Mouse (Mus musculus): ENCODE results near the gene Ints1.
A peak's percentile ranks its signal among the peaks of the same experiment; 100 is the strongest.

Gene Ints1

DNA sequence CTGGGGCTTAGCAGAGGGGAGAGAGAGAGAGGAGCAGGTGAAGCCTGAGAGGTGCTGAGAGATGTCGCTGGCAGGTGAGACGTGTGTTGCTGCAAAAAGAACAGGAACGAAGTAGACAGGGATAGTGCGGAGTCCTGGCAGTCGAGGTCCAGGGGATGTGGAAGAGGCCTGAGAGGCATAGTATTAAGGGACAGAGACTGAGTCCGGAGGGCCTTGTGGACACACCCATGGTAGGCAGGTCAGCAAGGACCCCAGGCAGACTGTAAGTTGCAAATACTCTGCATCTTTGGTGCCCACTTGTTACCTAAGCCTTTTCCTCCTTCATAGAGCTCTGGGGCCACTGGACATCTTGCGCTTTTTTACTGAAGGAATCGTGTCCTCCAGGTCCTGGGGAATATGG is 25.8 kb upstream of the Ints1 start:
- DNase-seq (ENCODE audit: low spot score in 2 of 2) = no peak

DNA sequence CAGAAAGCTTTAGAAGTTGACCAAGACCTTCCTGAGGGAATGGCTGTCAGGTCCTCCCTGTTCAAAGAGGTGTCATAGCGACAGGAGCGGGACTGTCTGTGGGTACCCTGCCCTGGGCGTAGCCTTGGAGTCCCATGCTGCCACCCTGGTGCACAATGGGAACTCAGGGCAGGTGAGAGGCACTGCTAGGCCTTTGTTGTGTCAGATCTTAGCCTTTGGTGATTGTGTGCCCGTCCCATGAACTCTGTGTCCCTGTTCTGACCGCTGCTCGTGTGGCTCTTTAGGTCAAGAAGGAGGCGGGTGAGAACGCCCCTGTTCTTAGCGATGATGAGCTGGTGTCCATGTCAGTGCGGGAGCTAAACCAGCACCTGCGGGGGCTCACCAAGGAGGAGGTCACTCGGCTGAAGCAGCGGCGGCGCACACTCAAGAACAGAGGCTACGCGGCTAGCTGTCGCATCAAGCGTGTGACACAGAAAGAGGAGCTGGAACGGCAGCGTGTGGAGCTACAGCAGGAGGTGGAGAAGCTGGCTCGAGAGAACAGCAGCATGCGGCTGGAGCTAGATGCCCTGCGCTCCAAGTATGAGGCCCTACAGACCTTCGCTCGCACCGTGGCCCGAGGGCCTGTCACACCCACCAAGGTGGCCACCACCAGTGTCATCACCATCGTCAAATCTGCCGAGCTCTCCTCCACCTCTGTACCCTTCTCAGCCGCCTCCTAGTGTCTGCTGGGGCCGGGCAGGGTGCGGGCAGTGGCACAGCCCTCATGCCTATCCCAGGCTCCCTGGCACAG is 24.5 kb upstream of the Ints1 start:
- DNase-seq (ENCODE audit: low spot score in 2 of 2) = no peak

DNA sequence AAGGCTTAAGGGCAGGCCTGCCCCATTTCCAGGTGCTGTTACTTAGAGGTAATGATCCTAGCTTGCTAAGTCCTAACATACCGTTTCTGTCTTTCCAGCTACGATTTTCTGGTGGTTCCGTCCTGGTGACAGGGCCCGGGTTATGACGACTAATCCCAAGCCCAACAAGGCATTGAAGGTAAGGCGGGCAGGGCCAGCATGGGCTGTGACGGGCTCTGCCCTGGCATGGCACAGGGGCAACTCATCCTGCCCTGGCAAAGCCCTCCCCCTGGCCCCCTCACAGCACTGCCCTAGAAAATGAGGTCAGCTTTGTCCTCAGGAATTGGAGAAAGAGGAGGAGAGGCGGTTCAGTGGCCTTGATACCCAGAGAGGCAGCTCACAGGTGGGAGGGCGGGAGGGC is 23.6 kb upstream of the Ints1 start:
- DNase-seq (ENCODE audit: low spot score in 2 of 2) = no peak

DNA sequence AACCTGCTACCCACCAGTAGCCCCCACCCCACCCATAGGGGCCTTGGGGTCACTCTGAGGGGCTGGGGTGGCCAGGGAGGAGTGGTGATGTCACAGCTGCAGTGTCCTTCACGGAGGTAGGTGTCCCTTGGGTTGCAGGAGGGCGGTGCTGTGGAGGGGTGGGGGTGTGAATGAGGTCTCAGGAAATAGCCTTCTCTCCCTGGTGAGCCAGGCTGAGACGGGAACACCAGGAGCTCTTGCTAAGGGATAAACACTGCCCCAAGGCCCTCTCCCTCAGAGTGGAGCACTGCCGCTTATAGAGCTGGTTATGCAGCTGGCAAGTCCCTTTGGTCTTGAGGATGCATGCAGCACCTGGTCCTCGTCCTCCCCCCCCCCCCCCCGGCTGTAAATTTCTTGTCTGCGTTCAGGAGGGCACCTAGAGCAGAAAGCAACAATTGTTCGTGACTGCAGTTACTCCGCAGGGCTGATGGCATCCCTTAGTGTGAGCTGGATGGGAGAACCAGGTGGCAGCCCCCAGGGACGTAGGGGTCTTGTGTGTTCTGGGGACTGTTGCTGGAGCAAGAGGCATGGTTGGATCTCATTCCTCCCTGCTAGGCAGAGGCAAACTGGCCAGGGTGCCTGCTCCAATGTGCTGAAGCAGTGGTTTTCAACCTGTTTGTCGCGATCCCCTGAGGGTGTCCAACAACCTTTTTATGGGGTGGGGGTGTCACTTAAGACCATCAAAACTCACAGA is 22.9 kb upstream of the Ints1 start:
- DNase-seq (ENCODE audit: low spot score in 2 of 2) = no peak

DNA sequence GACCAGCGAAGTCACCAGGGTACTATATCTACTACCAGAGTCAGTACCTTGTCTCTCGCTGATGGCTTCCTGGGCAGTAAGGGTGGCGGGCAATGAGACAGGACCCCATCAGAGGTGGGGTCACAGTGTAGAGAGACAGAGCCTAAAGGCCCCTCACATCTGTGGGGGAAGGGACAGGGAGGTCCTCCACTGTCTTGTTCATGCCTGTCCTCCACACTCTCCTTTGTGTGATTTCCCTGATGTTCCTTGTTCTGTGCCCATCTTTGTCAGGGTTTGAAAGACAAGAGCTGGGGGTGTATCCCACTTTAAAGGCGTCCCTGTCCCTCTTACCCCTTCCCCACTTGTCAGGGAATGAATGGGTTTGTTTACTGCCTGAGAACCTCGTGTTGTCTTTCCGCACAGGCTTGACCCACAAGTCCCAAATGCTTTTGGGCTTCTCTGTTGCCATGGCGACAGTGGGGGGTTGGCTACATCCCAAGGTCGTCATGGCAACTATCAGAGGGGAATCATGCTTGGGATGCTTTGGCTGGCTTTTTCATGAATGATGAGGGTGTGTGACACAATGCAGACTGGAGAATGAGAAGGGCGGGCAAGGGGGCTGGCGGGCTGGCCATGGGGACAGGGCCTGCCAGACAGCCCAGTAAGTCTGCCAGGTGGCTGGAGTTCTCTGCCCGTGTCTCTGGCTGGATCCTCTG is 22.1 kb upstream of the Ints1 start:
- peak; percentile 82 to 83 for DNase-seq (ENCODE audit: low spot score in 2 of 2)

DNA sequence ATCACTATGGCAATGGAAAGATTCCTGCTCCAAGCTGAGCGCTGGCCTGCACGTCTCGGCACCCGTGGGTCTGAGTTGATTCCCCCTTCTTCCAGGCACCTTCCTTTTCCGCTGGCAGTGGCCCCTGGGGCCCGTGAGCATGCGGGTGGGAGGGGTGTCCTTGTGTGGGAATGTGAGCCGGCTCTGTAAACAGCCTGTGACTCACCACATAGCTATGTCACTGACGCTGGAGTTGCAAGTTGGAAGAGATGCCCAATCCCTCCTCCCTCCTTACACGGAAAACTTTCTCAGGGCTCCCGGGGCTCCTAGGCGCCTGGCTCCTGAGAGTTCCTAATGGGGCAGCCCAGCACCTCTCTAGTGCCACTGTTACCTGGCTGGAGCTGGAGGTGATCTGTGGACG is 21.4 kb upstream of the Ints1 start:
- DNase-seq (ENCODE audit: low spot score in 2 of 2) = peak; percentile 70 to 80

DNA sequence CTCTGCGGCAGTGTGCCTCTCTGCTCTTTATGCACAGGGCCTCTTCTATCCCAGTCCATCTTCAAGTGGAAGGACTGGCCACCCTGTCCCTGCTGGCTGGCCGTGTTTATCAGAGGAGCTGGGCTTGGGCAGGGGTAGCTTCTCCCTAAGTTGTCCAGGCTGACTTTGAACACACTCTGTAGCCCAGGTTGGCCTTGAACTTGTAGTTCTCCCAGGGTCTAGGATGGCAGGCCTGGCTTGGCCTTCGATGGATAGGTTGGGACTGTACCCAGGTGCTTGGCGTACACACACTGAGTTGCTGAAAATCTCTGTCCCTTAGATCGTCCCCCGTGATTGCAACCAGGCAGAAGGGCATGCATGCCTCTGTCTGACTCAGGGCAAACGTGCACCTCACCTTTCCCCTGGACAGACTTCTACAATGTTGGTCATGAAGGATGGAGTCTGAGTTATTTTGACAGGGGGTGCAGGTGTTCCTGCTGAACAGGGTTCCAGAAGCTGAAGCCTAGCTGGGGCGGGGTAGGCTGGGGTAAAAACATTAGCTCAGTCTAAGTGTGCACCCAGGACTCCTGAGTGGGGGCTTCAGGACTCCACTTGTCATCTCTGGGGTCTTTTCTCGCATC is 20.6 kb upstream of the Ints1 start:
- no peak for DNase-seq (ENCODE audit: low spot score in 2 of 2)

DNA sequence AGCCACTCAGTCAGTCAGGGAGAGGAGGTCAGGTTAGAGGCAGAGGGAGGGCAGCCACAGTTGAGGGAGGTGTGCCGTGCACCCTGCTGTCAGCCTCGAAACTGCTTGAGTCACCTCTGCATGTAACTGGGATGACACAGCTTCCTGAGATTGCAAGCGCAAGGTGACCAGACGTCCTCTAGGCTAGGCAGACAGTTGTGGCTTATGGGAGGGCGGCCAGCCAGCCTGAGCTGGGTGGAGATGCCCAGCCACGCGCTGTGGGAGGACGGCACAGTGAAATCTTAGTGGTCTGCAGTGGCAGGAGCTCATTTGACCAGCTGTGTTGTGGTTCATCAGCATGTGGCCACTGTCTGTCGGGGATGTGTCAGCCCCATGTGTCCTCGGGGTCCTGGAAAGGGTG is 19.5 kb upstream of the Ints1 start:
- DNase-seq (ENCODE audit: low spot score in 2 of 2) = no peak

DNA sequence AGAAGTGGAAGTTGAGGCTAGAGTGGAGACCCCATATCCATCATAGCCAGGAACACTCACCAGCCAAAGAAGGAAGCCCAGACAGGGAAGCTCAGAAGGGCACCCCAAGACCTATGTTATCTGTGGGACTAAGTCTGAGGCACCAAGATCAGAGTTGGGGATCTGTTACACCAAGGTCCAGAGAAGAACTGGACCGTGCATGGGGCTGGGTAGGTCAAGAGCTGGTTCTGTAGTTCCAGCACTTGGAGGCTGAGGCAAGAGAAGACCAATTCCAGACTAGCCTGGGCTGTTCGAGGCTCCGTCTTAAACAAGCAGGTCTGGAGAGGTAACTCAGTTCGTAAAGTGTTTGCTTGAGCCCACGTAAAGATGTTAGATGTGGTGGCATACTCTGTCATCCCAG is 18.7 kb upstream of the Ints1 start:
- DNase-seq (ENCODE audit: low spot score in 2 of 2) = no peak

DNA sequence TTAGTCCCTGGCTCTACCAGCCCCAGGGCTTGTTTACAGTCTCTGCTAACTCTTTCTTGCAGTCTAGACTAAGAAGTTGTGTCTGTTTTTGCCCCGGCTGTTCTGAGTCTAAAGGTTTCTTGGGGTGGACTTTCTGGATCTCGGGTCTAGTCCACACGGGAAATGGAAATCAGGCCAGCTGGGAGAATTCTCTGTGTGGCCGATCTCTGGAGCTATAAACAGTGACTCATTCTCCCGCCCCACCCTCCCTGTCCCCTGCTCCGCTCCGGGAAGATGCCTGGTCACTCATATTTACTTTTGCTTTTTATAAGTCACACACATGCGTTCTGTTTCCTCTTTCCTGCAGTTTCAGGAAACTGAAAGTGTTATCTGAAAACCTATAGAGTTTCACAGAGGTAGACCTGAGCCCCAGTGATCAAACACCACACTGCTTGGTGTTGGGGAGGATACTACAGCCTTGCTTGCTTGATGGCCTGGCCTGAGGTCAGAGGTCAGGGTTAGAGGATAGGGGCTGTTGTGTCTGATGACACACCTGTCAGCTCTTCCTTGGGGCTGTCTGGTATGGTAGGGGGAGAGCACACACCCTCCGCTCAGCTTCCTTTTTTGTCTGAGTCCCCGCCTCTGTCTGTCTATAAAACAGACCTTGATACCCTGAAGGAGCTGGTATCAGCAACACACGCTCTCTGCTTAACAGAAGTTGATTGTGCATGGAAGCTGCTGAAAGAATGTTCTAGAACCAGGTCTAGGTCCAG is 18.0 kb upstream of the Ints1 start:
- no peak for DNase-seq (ENCODE audit: low spot score in 2 of 2)

DNA sequence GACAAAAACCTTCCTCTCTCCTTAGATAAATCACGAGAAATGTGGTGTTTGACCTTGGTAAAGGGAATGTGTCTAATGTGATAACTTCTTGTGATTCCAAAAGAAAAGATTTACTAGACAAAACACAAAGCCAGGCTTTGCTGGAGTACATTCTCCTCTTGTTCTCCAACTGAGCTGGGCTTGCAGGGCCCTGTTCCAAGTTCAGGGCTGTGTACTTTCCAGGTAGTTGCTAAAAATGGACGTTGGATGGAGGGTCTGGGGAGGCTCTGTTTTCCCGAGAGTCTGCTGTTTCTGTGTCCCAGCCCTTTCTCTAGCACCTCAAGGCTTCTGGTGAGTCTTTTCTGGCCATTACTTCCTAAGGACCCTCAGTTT is 17.5 kb upstream of the Ints1 start:
- no peak for DNase-seq (ENCODE audit: low spot score in 2 of 2)

DNA sequence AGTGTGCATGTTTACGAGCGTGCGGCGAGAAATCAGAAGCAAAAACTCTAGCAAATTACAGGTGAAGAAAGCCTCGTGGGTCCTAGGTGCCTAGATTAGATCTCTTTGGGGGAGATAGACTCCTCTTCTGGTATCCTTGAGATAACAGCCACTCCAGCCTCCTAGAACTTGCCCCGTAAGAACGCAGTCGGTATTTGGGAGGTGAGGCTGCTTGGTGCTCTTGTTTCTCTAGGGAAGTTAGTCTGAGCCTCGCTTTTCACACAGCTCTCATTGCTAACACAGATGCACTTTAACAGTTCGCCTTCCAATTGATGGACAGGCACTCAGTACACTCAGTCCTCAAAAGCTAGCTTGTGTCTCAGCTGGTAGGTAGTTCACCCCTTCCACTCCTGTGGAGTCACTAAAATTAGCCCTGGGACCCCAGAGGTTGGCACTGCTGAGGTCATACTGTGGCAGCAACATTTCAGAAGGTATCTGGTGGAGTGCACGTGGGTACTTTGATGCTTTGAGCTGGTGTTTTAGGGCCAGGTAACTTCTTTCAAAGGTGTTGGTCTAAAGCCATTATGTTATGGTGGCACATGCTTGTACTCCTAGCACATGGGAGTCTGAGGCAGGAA is 16.8 kb upstream of the Ints1 start:
- no peak for DNase-seq (ENCODE audit: low spot score in 2 of 2)

DNA sequence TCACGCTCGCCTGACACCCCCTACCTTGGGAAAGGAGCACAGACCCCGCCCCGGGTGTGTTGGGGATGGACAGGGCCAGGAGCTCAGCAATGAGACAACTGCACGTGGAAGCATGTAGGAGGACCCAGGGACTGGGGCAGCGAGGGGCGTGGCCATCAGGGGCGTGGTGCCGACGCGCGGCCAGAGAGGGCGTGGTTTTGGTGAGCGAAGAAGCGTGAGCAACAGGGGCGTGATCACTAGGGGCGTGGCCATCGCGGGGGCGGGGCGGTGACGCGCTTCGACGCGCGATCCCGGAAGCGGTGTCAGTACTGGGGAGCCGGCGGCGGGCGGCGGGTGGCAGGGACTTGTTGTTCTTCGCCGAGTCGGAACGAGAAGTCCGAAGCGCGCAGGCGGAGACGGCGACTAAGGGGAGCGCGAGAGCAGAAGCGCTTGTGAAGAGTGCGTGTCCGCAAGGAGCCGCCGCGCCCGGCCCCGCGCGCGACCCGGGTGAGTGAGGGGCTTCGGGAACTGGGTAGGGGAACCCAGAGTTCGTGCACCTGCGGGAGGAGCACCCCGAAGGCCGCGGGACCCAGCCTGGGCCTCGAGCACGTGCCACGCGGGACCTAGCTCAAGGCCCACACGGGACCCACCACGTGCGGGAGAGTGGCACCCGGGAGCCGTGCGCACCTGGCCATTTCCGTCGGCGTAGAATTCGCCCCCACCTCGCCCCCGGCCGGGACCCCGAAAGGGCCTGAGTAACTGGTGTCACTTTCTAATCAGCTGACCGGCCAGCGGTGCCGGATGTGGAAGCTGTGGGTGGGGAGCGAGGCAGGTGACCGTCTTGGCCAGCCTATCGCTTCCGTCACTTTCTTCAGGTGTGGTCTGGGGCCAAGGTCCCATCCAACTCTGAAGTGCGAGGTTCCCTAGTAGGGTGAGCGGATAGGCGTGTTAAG is 16.0 kb upstream of the Ints1 start, which contains the start of gene Mafk:
Gene Mafk (plus strand): TSS at position 287 of the 932 bp plus-strand sequence.
- peak; percentile 91 to 92 for DNase-seq (ENCODE audit: low spot score in 2 of 2)

DNA sequence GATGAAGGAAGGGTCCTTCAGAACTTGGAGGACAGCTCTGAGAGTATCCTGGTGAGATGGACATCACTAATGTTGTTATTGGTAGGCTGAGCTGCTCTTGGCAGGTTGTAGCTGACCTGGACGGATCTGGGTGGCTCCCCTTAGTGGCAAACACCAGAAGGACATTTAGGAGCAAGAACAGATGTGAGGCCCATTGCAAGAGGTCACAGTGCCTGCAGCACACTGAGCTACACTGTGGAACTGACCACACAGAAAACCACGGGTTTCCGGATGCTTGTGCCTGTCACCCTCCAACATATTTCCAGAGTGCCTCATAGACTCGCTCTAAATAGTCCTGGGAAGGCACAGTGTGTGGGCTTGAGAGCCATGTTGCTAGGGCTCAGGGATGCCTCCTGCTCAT is 14.0 kb upstream of the Ints1 start:
- no peak for DNase-seq (ENCODE audit: low spot score in 2 of 2)

DNA sequence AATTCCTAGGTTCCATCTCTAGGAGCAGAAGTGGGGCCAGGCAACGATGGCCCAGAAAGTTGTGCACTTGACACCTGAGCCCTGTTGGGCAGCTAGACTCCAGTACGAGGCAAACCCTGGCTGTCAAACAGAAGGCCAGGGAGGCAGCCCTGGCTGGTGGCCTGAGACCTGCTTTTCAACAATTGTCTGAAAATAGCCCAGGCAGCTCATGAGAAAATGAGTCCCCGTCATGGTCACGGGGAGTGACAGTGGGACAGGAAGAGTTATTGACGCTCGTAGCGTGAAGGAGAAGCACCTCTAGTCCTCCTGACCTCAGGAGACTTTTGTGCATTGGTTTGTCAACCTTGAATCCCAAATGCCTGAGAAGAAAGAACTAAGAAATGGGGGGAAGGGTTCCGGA is 5.9 kb upstream of the Ints1 start:
- DNase-seq (ENCODE audit: low spot score in 2 of 2) = no peak

DNA sequence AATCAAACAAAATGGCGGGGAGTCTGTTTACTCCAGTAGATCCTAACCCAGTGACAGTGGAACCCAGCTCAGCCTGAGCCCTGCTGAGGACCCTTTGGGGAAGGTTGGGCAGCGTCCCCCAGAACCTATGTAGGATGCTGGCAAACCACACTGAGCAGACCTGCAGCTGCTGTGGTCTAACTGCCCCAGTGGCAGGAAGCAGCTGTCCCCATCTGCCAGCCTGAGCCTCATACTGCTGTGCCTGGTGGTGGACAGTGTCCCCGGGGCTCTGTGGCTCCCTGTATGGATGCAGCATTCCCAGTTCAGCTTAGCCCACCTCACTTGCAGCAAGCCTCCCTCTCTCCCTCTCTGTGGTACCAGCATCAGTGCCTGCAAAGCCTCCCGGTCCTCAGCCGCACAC is 1.5 kb upstream of the Ints1 start:
- no peak for DNase-seq (ENCODE audit: low spot score in 2 of 2)

DNA sequence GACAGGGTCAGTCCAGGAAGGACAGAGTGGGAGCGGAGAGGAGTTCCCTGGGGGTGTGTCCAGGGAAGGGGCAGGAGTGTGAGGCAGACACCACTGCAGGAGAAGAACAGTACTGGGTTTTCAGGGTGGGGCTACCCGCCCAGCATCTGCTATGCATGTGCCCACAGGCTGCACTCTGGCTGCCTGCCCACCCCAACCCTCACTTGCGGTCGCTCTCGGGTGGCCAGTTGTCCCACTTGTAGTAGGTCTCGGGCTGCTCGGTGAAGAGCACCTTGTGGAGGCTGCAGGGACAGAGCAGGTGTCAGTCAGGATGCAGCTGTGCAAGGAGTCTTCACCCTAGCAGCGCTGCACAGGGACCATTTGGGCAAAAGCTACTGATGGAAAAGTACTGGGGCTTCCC is 7.3 kb downstream of the Ints1 start:
- no peak for DNase-seq (ENCODE audit: low spot score in 2 of 2)

DNA sequence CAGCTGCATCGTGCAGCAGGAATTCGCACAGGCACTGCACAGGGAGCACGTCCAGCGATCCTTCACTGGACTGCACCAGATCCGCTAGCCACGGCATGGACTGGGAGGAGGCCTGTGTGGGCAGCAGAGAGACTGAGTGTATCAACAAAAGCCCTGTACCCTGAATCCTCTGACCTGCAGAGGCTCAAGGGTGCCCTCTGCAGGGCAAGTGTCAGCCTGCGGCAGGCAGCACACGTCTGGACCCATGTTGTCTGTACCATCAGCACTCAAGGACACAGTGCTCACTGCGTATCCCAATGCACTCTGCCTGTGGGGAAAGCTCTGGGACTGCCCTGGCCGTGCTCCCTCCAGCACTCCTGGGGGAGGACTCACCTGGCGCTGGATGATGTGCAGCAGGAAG is 11.2 kb downstream of the Ints1 start:
- no peak for DNase-seq (ENCODE audit: low spot score in 2 of 2)

DNA sequence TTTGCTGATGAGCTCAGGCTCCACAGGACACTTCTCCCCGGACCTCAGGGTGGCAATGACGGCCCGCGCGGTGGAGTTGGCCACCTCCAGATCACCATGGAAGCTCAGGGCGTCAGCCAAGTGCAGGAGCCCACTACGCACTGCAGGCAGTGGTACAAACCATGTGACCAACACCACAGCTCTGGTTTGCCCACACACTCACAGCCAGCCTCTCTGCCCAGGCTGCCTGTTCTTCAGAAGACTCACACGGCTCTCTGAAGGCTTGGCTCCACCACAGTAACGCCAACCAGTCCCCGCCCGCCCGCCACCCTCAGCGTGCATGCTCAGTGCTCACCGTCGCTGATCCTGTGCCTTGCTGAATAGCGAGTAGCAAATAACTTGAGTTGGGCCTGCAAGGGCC is 17.4 kb downstream of the Ints1 start:
- peak; percentile 73 to 77 for DNase-seq (ENCODE audit: low spot score in 2 of 2)

DNA sequence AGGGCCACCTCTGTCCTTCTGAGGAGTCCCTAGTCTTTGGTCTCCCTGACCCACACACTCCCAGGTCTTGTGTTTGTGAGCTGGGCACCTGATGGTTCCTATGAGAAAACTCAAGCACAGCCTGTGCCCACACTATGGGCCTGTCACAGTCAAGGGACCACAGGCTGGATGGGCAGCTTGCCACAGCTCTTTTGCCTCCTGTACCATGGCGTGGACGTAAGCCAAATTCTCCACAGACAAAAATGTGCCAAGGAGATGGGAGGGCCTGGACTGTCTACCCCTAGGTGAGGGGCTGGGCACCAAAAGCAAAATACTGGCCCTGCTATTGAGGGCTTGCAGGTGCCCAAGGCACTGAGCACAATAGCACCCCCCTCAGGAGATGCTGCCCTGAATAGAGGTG is 18.9 kb downstream of the Ints1 start:
- DNase-seq (ENCODE audit: low spot score in 2 of 2) = no peak

All from right cerebral cortex, adult 2 months (tissue).